Mouse (Mus musculus) CH12.LX (cell line): ENCODE data around the gene Eral1. TPM values are rescaled to one million over a fixed set of nuclear protein-coding genes. Genes with fewer than 3 reads are reported as not detected.
A peak's percentile ranks its signal among the peaks of the same experiment; 100 is the strongest.
"Not testable (repeated sequence)": the region's sequence is repeated elsewhere in the genome, so short reads cannot be mapped to it uniquely, and the experiment has no call there.

ENCODE experiments used
- DNase-seq: peaks from one replicate; pipeline ENCODE4 v3.0.0-alpha.2; 2013; ENCODE audit errors: extremely low read depth
- H3K27ac ChIP-seq: 2 replicates; pipeline ENCODE4 v1.5.1; 2012; ENCODE audit warnings: low read depth, mild to moderate bottlenecking, control low read depth, moderate library complexity; ENCODE audit not compliant: insufficient read depth
- H3K27me3 ChIP-seq: replicated peaks from 2 replicates; pipeline ENCODE3; 2012; ENCODE audit warnings: inconsistent platforms
- H3K36me3 ChIP-seq, 2 experiments: replicated peaks in 1 of 2; 2 replicates each; pipeline versions ENCODE3 to v1.6.1; 2012; ENCODE audit warnings: inconsistent platforms in 1 of 2, low read length in 1 of 2, mild to moderate bottlenecking in 1 of 2, mixed read lengths in 1 of 2, moderate library complexity in 1 of 2; ENCODE audit not compliant: control insufficient read depth in 1 of 2, insufficient read depth in 1 of 2
- H3K4me1 ChIP-seq, 2 experiments: 2 replicates each; pipeline ENCODE4 v1.6.1; 2012; ENCODE audit warnings: inconsistent platforms in 1 of 2, moderate library complexity in 1 of 2; ENCODE audit not compliant: insufficient read depth in 2 of 2, control insufficient read depth in 1 of 2
- H3K4me2 ChIP-seq: 2 replicates; pipeline ENCODE4 v1.6.1; 2012; ENCODE audit warnings: low read depth, mild to moderate bottlenecking, control low read depth; ENCODE audit not compliant: poor library complexity, insufficient read depth, severe bottlenecking
- H3K4me3 ChIP-seq, 3 experiments: fragments of 150-350 bp in 1 of 3; sonication (generic) in 1 of 3; replicated peaks in 1 of 3; 2 replicates each; pipeline versions ENCODE3 to v1.5.1; 2011 to 2012; ENCODE audit warnings: low read depth in 2 of 3, low read length in 2 of 3, mild to moderate bottlenecking in 2 of 3, moderate library complexity in 2 of 3, control low read depth in 1 of 3, improper control_type of control experiment in 1 of 3, inconsistent platforms in 1 of 3, mixed read lengths in 1 of 3; ENCODE audit not compliant: poor library complexity in 1 of 3
- H3K79me2 ChIP-seq: replicated peaks from 2 replicates; pipeline ENCODE4 v1.6.1; 2012; ENCODE audit warnings: mild to moderate bottlenecking, moderate library complexity; ENCODE audit not compliant: control insufficient read depth, poor library complexity, insufficient read depth, severe bottlenecking; ENCODE audit errors: extremely low read depth
- H3K9ac ChIP-seq: 2 replicates; pipeline ENCODE4 v1.6.1; 2012; ENCODE audit warnings: low read depth, mild to moderate bottlenecking, control low read depth, moderate library complexity; ENCODE audit not compliant: insufficient read depth
- H3K9me3 ChIP-seq: replicated peaks from 2 replicates; pipeline ENCODE3; 2012; ENCODE audit warnings: low read length, inconsistent platforms, mixed read lengths
- BHLHE40 ChIP-seq: IDR thresholded peaks from 2 replicates; pipeline ENCODE4 v1.6.1; 2011; ENCODE audit warnings: mild to moderate bottlenecking, low read depth, low read length, improper control_type of control experiment
- CHD1 ChIP-seq: IDR thresholded peaks from 2 replicates; pipeline ENCODE4 v1.6.1; 2012; ENCODE audit warnings: low read depth, low read length, improper control_type of control experiment, inconsistent platforms
- E2F4 ChIP-seq: IDR thresholded peaks from 2 replicates; pipeline ENCODE4 v1.6.1; 2011; ENCODE audit warnings: low read depth, low read length, improper control_type of control experiment; ENCODE audit not compliant: insufficient replicate concordance
- ETS1 ChIP-seq: conservative IDR thresholded peaks from 2 replicates; pipeline ENCODE4 v1.6.1; 2012; ENCODE audit warnings: low read depth, mild to moderate bottlenecking, inconsistent platforms, low read length, improper control_type of control experiment, moderate library complexity
- HCFC1 ChIP-seq: IDR thresholded peaks from 2 replicates; pipeline ENCODE4 v1.6.1; 2012; ENCODE audit warnings: low read depth, mild to moderate bottlenecking, inconsistent platforms, low read length, improper control_type of control experiment
- JUN ChIP-seq: IDR thresholded peaks from 2 replicates; pipeline ENCODE4 v1.6.1; 2011; ENCODE audit warnings: low read depth, mild to moderate bottlenecking, low read length, improper control_type of control experiment, moderate library complexity; ENCODE audit not compliant: insufficient read depth
- KAT2A ChIP-seq: IDR thresholded peaks from 2 replicates; pipeline ENCODE4 v1.6.1; 2012; ENCODE audit warnings: low read length, improper control_type of control experiment, inconsistent platforms; ENCODE audit not compliant: insufficient replicate concordance
- MAFK ChIP-seq: IDR thresholded peaks from 2 replicates; pipeline ENCODE4 v1.6.1; 2011; ENCODE audit warnings: low read length, improper control_type of control experiment; ENCODE audit not compliant: insufficient replicate concordance
- MAX ChIP-seq: IDR thresholded peaks from 2 replicates; pipeline ENCODE4 v1.6.1; 2011; ENCODE audit warnings: low read length, improper control_type of control experiment
- MEF2A ChIP-seq: IDR thresholded peaks from 2 replicates; pipeline ENCODE4 v1.6.1; 2014; ENCODE audit warnings: low read depth, mild to moderate bottlenecking, inconsistent platforms, low read length, improper control_type of control experiment, borderline replicate concordance
- MXI1 ChIP-seq: IDR thresholded peaks from 2 replicates; pipeline ENCODE4 v1.6.1; 2011; ENCODE audit warnings: mild to moderate bottlenecking, low read depth, low read length, improper control_type of control experiment
- MYC ChIP-seq: IDR thresholded peaks from 2 replicates; pipeline ENCODE4 v1.6.1; 2011; ENCODE audit warnings: low read depth, mild to moderate bottlenecking, improper control_type of control experiment, low read length
- NRF1 ChIP-seq: IDR thresholded peaks from 2 replicates; pipeline ENCODE4 v1.6.1; 2014; ENCODE audit warnings: low read depth, mild to moderate bottlenecking, inconsistent platforms, low read length, improper control_type of control experiment, moderate library complexity
- PAX5 ChIP-seq: IDR thresholded peaks from 2 replicates; pipeline ENCODE4 v1.6.1; 2012; ENCODE audit warnings: low read length, inconsistent platforms, mixed read lengths
- POLR2A ChIP-seq: IDR thresholded peaks from 2 replicates; pipeline ENCODE4 v1.6.1; 2011; ENCODE audit warnings: low read depth, mild to moderate bottlenecking, improper control_type of control experiment, low read length
- POLR2AphosphoS2 ChIP-seq: IDR thresholded peaks from 2 replicates; pipeline ENCODE4 v1.6.1; 2011; ENCODE audit warnings: low read depth, low read length, improper control_type of control experiment
- RAD21 ChIP-seq: IDR thresholded peaks from 2 replicates; pipeline ENCODE4 v1.6.1; 2011; ENCODE audit warnings: low read depth, mild to moderate bottlenecking, low read length, improper control_type of control experiment, moderate library complexity
- TBP ChIP-seq: conservative IDR thresholded peaks from 2 replicates; pipeline ENCODE4 v1.6.1; 2011; ENCODE audit warnings: low read depth, low read length, improper control_type of control experiment
- UBTF ChIP-seq: IDR thresholded peaks from 2 replicates; pipeline ENCODE4 v1.6.1; 2012; ENCODE audit warnings: low read depth, mild to moderate bottlenecking, inconsistent platforms, low read length, improper control_type of control experiment, moderate library complexity
- ZKSCAN1 ChIP-seq: IDR thresholded peaks from 2 replicates; pipeline ENCODE4 v1.6.1; 2012; ENCODE audit warnings: low read depth, inconsistent platforms, low read length, improper control_type of control experiment, borderline replicate concordance
- ZNF384 ChIP-seq: IDR thresholded peaks from 2 replicates; pipeline ENCODE4 v1.6.1; 2012; ENCODE audit warnings: low read depth, low read length, improper control_type of control experiment, inconsistent platforms
- dilution Hi-C: fragments of 300-500 bp; cut with MboI; formaldehyde crosslinking; loops from 2 replicates; pipeline ENCODE4 v1.14.3; 2020; ENCODE audit warnings: low sequenced_read_pairs; ENCODE audit not compliant: extremely low pct_unique_long_range_greater_than_20kb, extremely low pct_ligation_motif_present
- in situ Hi-C: fragments of 300-500 bp; cut with MboI; formaldehyde crosslinking; loops from 3 replicates; pipeline ENCODE4 v1.14.3; 2019; ENCODE audit warnings: low sequenced_read_pairs, low pct_ligation_motif_present, low pct_unique_long_range_greater_than_20kb, mixed read lengths
- polyA plus RNA-seq: library from polyadenylated mRNA; unstranded; fragments of >175 nt; gene quantifications from 2 replicates; pipeline ENCODE4 v1.2.1, GENCODE M21; 2012; ENCODE audit warnings: low read depth; ENCODE audit not compliant: insufficient read length
- total RNA-seq, 2 experiments: library from RNA; depleted of rRNA; stranded (reverse); fragments of 300-350 nt in 1 of 2; fragments of >200 nt in 1 of 2; gene quantifications; 2 replicates each; pipeline ENCODE4 v1.2.3; 2012 to 2014

Eral1 gene
- total and polyA plus RNA-seq, 3 experiments: 39.1 to 43.2 (median 41.5) TPM

DNA sequence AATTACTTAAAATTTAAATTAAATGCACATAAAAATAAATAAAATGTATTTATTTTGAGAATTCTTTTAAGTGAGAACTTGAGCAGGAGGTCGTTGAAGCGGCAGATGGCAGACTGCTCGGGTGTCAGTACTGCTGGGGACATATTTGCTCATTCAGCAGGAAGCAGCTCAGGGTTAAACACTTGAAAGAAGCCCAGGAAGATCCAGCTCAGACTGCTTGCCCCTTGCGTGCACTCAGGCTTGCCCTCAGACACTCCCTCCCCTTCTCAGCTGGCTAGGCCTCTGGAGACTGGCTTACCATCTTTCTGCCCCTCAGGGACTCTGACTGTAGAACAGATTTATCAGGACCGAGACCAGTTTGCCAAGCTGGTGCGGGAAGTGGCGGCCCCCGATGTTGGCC is 23.2 kb downstream of the Eral1 start:
- TF ChIP-seq POLR2A (no peak), CHD1 (no peak), ZNF384 (no peak), MXI1 (no peak), KAT2A (no peak), MAFK (no peak), ETS1 (no peak), RAD21 (no peak), ZKSCAN1 (no peak)
- TF ChIP-seq, all 38 proteins: peak for 0
- in situ Hi-C loops: loop anchor here (5.0 kb wide), 1 partner anchor 120 kb away; the partner anchor contains the start of genes Nek8 and Tlcd1
- H3K36me3 ChIP-seq: peaks cover 26 to 52% of the 10 kb centered on the region in 2 experiments
- no peak overlapping the region for H3K4me3 ChIP-seq
- H3K27me3 ChIP-seq: no peaks in the 10 kb centered on the region
- dilution Hi-C loops: no loop called here
- DNase-seq: no peak
- H3K79me2 ChIP-seq: no peaks in the 10 kb centered on the region
- H3K9ac ChIP-seq: no peak overlapping the region
- H3K9me3 ChIP-seq: no peaks in the 10 kb centered on the region
- no peak overlapping the region for H3K27ac ChIP-seq
- H3K4me2 ChIP-seq: no peak overlapping the region
- H3K4me1 ChIP-seq: peaks cover 5 to 22% of the 10 kb centered on the region in 2 experiments; a peak in 3 of 4 replicates

DNA sequence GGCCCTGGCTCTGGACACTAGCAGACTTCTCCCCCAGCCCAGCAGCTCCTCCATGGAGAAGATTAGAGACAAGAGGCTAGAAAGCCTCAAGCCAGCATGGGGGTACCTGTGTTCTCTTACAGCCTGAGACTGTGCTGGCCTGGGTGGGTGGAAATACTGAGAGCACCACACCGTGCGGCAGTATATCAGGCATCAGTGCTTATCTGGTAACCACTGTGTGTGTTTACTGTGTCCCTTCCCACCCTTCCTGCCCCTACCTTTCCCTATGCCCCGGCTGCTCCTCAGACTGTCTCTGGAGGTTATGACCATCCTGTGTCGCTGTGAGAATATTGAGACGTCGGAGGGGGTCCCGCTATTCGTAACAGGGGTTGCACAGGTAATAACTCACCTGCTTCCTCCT is 27.1 kb downstream of the Eral1 start:
- Histone ChIP-seq H3K27ac (no peak overlapping the region), H3K4me2 (no peak overlapping the region)
- in situ Hi-C loops: no loop called here

DNA sequence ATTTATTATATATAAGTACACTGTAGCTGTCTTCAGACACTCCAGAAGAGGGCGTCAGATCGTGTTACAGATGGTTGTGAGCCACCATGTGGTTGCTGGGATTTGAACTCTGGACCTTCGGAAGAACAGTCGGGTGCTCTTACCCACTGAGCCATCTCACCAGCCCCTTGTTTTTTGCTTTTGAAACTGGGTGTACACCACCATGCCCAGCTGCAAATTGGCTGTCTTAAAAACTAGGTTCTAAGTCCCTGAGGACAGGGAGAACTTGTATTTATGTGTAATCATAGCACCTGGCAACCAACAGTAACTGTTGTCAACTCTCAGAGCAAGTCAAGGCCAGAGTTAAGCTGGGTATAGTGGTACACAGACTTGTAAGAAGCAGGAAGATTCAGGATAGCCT is 31.5 kb downstream of the Eral1 start:
- H3K4me2 ChIP-seq, dilution Hi-C loops, H3K27me3 ChIP-seq, H3K79me2 ChIP-seq, H3K36me3 ChIP-seq, H3K27ac ChIP-seq, DNase-seq, H3K4me3 ChIP-seq, H3K4me1 ChIP-seq, H3K9ac ChIP-seq, H3K9me3 ChIP-seq, in situ Hi-C loops: not testable (repeated sequence)
- peak; percentile 61; the same call in 1 of the 2 replicates for TF ChIP-seq TBP

More for the DNA sequence above, 27.1 kb downstream of the Eral1 start:
- H3K79me2 ChIP-seq: no peaks in the 10 kb centered on the region
- TF ChIP-seq E2F4 (no peak), NRF1 (no peak), BHLHE40 (no peak), JUN (no peak), PAX5 (no peak), MXI1 (no peak), POLR2AphosphoS2 (no peak), MEF2A (no peak), MYC (no peak), ZNF384 (no peak), UBTF (no peak), POLR2A (no peak), CHD1 (no peak), MAX (no peak), HCFC1 (no peak)
- no peak overlapping the region for H3K9ac ChIP-seq
- peaks cover 5 to 21% of the 10 kb centered on the region in 2 experiments; a peak in 3 of 4 replicates for H3K4me1 ChIP-seq
- no peaks in the 10 kb centered on the region for H3K27me3 ChIP-seq
- peaks cover 11 to 33% of the 10 kb centered on the region in 2 experiments for H3K36me3 ChIP-seq
- H3K9me3 ChIP-seq: no peaks in the 10 kb centered on the region
- no peak overlapping the region for H3K4me3 ChIP-seq
- no peak for DNase-seq
- dilution Hi-C loops: no loop called here
